Mouse (Mus musculus): ENCODE results near the gene Fkbp1b. TPM values are rescaled to one million over a fixed set of nuclear protein-coding genes. Genes with fewer than 3 reads are reported as not detected.
"Not testable (repeated sequence)": the region's sequence is repeated elsewhere in the genome, so short reads cannot be mapped to it uniquely, and the experiment has no call there.

Fkbp1b gene
- polyA plus RNA-seq, 1 experiment from 2014 or later, result 13.7 TPM

GRCm38 (mm10) chr12:4788128-4788527, 53.3 kb downstream of the Fkbp1b start:
- 95% methylated on average over 25 of the region's 25 CpGs for WGBS
- not testable (repeated sequence) for H3K4me3 ChIP-seq; H3K27me3 ChIP-seq; H3K4me1 ChIP-seq; H3K9me3 ChIP-seq; ATAC-seq (ENCODE audit: low FRiP score, low read depth); H3K36me3 ChIP-seq; H3K27ac ChIP-seq (replicated peaks); H3K9ac ChIP-seq (replicated peaks); H3K4me2 ChIP-seq (replicated peaks)

- H3K4me1 ChIP-seq, result no peaks in the 10 kb centered on the region
- 86% methylated on average over 2 of the region's 2 CpGs for WGBS
These were observed 56.9 kb downstream of the Fkbp1b start for GRCm38 (mm10) chr12:4784466-4784865.

GRCm38 (mm10) chr12:4783598-4783997, 57.8 kb downstream of the Fkbp1b start:
- Histone ChIP-seq H3K4me2 (replicated peaks) (no peak overlapping the region), H3K4me1 (no peaks in the 10 kb centered on the region), H3K4me3 (no peak overlapping the region), H3K36me3 (no peaks in the 10 kb centered on the region), H3K9ac (replicated peaks) (no peak overlapping the region), H3K27ac (replicated peaks) (no peak overlapping the region), H3K27me3 (no peaks in the 10 kb centered on the region), H3K9me3 (no peaks in the 10 kb centered on the region)
- no peak for ATAC-seq (ENCODE audit: low FRiP score, low read depth)
- 64% methylated on average over 5 of the region's 5 CpGs for WGBS

More at GRCm38 (mm10) chr12:4784466-4784865, 56.9 kb downstream of the Fkbp1b start:
- no peak for ATAC-seq (ENCODE audit: low FRiP score, low read depth)
- Histone ChIP-seq H3K27ac (replicated peaks) (no peak overlapping the region), H3K9me3 (no peaks in the 10 kb centered on the region), H3K4me2 (replicated peaks) (no peak overlapping the region), H3K27me3 (no peaks in the 10 kb centered on the region), H3K9ac (replicated peaks) (no peak overlapping the region), H3K36me3 (no peaks in the 10 kb centered on the region), H3K4me3 (no peak overlapping the region)

Other genes starting within 250 kb of the Fkbp1b start
- 15.6 and 18.9 TPM in 2 replicates for gene Itsn2, start 249.0 kb downstream of the Fkbp1b start, polyA plus RNA-seq (2016; fragmentation: Nextera tagmentation; extraction: Ambion mirVana)
- not detected in 2 replicates for gene Gm3625, start 248.7 kb downstream of the Fkbp1b start, polyA plus RNA-seq (2016; fragmentation: Nextera tagmentation; extraction: Ambion mirVana)
- gene Fam228a, start 103.2 kb downstream of the Fkbp1b start, polyA plus RNA-seq (2016; fragmentation: Nextera tagmentation; extraction: Ambion mirVana), result 0.63 and 0.65 TPM in 2 replicates
- gene Pfn4, start 72.6 kb downstream of the Fkbp1b start, polyA plus RNA-seq (2016; fragmentation: Nextera tagmentation; extraction: Ambion mirVana), result 5.7 and 5.9 TPM in 2 replicates
- gene Fam228b, start 72.3 kb downstream of the Fkbp1b start, polyA plus RNA-seq (2016; fragmentation: Nextera tagmentation; extraction: Ambion mirVana), result 4.2 TPM in 2 replicates
- 326 and 358 TPM in 2 replicates for gene Sf3b6, start 24.0 kb downstream of the Fkbp1b start, polyA plus RNA-seq (2016; fragmentation: Nextera tagmentation; extraction: Ambion mirVana)
- 17.3 and 19.3 TPM in 2 replicates for gene Wdcp, start 1.7 kb upstream of the Fkbp1b start, polyA plus RNA-seq (2016; fragmentation: Nextera tagmentation; extraction: Ambion mirVana)
- gene Mfsd2b, start 32.8 kb upstream of the Fkbp1b start, polyA plus RNA-seq (2016; fragmentation: Nextera tagmentation; extraction: Ambion mirVana), result 2.1 and 2.6 TPM in 2 replicates
- 25.8 and 30.0 TPM in 2 replicates for gene Ubxn2a, start 66.1 kb upstream of the Fkbp1b start, polyA plus RNA-seq (2016; fragmentation: Nextera tagmentation; extraction: Ambion mirVana)
- 24.8 and 26.7 TPM in 2 replicates for gene Atad2b, start 75.8 kb upstream of the Fkbp1b start, polyA plus RNA-seq (2016; fragmentation: Nextera tagmentation; extraction: Ambion mirVana)